Mouse (Mus musculus): ENCODE results near the gene ccdc198. TPM values are rescaled to one million over a fixed set of nuclear protein-coding genes. Genes with fewer than 3 reads are reported as not detected.
A peak's percentile ranks its signal among the peaks of the same experiment; 100 is the strongest.

ccdc198 gene
- polyA plus RNA-seq, 1 experiment from 2014 or later = 0.06 TPM

DNA sequence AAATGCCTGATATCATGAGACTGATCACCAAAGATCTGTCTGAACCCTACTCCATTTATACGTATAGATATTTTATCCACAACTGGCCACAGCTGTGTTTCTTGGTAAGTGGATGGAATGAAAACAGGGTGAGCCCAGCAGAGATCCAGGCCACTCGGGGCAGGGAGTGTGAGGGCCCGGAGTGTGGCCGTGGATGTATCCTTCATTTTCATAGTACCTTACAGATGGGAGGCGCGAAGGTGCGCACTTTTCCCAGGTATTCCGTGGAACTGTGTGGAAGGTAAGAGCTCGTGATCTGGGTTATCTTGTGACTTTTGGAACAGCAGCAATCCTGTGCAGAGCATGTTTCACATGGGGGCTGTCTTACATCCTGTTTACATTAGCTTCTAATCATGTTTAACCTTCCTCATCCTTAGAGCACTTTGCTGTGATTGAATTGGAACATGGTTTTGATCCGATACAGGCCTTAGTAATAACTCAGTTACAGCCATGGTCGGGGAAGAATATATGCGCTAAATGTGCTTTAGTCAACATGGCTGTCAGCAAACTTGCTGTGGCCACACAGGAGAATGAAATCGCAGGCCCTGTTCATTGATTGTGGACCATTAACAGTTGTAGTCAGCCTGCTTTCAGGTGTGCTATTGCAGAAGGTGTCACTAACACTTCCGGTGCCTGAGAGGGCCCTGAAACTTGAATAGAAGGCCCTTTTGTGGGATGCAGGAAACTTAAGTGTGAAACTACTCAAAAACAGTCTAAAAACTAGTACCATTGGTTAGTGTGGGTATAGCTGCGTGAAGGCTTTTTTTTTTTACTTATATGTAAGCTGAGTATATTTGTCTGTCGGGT lies 71.8 kb downstream of the ccdc198 start:
- no peaks in the 10 kb centered on the region for H3K27me3 ChIP-seq (ENCODE audit: low read depth, poor library complexity, severe bottlenecking)
- H3K36me3 ChIP-seq = peaks cover 32% of the 10 kb centered on the region
- DNase-seq (ENCODE audit: low spot score) = no peak
- H3K27ac ChIP-seq (replicated peaks) = peak overlapping the region; percentile 96
- WGBS = 64% methylated on average over 16 of the region's 16 CpGs
- no peaks in the 10 kb centered on the region for H3K9me3 ChIP-seq (replicated peaks)
- H3K4me3 ChIP-seq = peak overlapping the region; percentile 99
- H3K4me1 ChIP-seq = peaks cover 41% of the 10 kb centered on the region

DNA sequence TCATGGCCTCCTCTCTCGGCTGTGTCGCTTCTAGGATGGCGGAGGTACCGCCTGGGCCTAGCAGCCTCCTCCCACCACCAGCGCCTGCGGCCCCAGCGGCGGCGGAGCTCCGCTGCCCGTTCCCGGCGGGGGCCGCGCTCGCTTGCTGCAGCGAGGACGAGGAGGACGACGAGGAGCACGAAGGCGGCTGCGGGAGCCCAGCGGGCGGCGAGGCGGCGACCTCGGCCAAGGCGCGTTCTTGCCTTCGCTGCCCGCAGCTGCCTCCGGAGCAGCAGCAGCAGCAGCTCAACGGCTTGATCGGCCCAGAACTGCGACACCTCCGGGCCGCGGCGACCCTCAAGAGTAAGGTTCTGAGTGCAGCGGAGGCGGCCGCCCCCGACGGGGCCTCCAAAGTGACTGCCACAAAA lies 72.7 kb downstream of the ccdc198 start:
- Histone ChIP-seq H3K36me3 (peaks cover 24% of the 10 kb centered on the region), H3K4me3 (peak overlapping the region; percentile 99), H3K9me3 (replicated peaks) (no peaks in the 10 kb centered on the region), H3K27me3 (ENCODE audit: low read depth, poor library complexity, severe bottlenecking) (no peaks in the 10 kb centered on the region), H3K4me1 (peaks cover 41% of the 10 kb centered on the region), H3K27ac (replicated peaks) (peak overlapping the region; percentile 96)
- DNase-seq (ENCODE audit: low spot score) = peak; percentile 71
- WGBS = under 1% methylated on average over 46 of the region's 46 CpGs

DNA sequence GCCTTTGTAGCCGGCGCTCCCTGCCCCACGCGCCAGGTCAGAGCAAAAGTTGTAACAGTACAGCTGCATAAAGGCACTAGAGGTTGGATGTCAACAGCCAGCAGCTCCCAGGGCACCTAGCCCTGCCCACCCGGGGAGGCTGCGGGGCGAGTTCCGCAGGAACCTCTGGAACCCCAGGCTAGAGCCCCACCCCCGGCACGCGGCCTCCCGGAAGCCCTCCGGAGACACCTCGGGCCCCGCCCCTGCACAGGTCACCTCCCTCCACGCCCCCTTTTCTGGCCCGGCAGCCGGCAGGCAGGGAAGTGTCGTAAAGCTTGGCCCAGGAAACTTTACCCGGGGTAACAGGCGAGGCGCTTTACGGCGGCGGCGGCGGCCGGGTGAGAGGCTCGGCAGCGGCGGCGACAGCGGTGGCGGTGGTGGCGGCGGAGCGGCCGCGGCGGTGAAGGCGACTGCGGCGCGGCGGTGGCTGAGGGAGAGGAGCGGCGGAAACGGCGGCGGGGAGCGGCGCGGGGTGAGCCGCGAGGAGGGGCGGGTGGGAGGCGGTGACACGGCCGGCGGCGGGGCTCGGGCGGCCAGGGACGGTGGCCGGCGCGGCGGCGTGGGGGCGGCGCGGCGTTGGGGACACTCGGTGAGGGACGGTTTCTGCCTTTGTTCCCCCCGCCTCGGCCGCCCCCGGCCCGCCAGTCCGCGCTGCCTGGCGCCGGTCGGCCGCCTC lies 73.2 kb downstream of the ccdc198 start, which contains the start of gene Naa30:
TSS of gene Naa30 (plus strand) at position 360 of the 715 bp plus-strand sequence.
- H3K27me3 ChIP-seq (ENCODE audit: low read depth, poor library complexity, severe bottlenecking) = no peaks in the 10 kb centered on the region
- under 1% methylated on average over 70 of the region's 86 CpGs for WGBS
- H3K9me3 ChIP-seq (replicated peaks) = no peaks in the 10 kb centered on the region
- H3K4me1 ChIP-seq = peaks cover 41% of the 10 kb centered on the region
- peak within 1 kb of the TSS; percentile 99 for H3K4me3 ChIP-seq
- H3K27ac ChIP-seq (replicated peaks) = peak within 1 kb of the TSS; percentile 96
- peaks cover 24% of the 10 kb centered on the region for H3K36me3 ChIP-seq
- peak; percentile 97 for DNase-seq (ENCODE audit: low spot score)

DNA sequence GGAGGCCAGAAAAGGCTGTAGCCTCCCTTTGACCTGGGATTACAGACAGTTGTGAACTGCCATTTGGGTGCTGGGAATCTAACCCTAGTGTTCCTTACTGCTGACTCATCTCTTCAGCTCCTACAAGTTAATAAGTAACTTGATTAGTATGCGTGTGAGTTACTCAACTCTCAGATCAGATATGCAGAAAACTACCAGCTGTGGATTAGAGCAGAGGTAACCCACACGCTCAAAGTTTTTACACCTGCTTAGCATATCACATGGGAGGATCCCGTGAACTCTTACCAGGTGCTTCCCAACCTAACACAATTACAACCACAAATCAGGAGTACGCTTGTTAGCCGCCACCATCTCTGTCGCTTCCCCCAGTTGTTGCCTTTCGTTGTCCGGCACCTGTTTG lies 74.0 kb downstream of the ccdc198 start:
- peak overlapping the region; percentile 96 for H3K27ac ChIP-seq (replicated peaks)
- DNase-seq (ENCODE audit: low spot score) = no peak
- peak overlapping the region; percentile 99 for H3K4me3 ChIP-seq
- 34% methylated on average over 8 of the region's 8 CpGs for WGBS
- peaks cover 23% of the 10 kb centered on the region for H3K36me3 ChIP-seq
- H3K9me3 ChIP-seq (replicated peaks) = no peaks in the 10 kb centered on the region
- no peaks in the 10 kb centered on the region for H3K27me3 ChIP-seq (ENCODE audit: low read depth, poor library complexity, severe bottlenecking)
- H3K4me1 ChIP-seq = peaks cover 41% of the 10 kb centered on the region

Other genes with a start within 250 kb of the ccdc198 start
- 34.2 and 34.7 TPM in 2 replicates for gene Ap5m1, start 179.4 kb downstream of the ccdc198 start, polyA plus RNA-seq (2016; fragmentation: Nextera tagmentation; extraction: Ambion mirVana)
- 78.4 and 87.4 TPM in 2 replicates for gene Exoc5, start 178.8 kb downstream of the ccdc198 start, polyA plus RNA-seq (2016; fragmentation: Nextera tagmentation; extraction: Ambion mirVana)
- gene Naa30, start 73.2 kb downstream of the ccdc198 start, polyA plus RNA-seq (2016; fragmentation: Nextera tagmentation; extraction: Ambion mirVana) = 10.4 and 11.1 TPM in 2 replicates

Data from midbrain, embryonic 10.5 days (tissue).